Comparison of ENCODE assay signal across 27 mouse cellular contexts in genomic region chr11:106506211-106506610, GRCm38 (mm10). TPM values are rescaled to one million over a fixed set of nuclear protein-coding genes. Genes with fewer than 3 reads are reported as not detected.
A peak's percentile ranks its signal among the peaks of the same experiment; 100 is the strongest.
DNase-seq lines count a peak whose midpoint lies in the region; ATAC-seq and TF ChIP-seq lines count a peak whose summit lies in the region.
"Had no signal": no experiment of that assay in that cellular context is flagged by ENCODE, and none has a peak within 500 bp of the region (broad histone marks: within the 10 kb centered on the region; RNA-seq: fewer than 3 reads in every experiment).

No protein-coding gene starts in this region.

- H3K9me3 ChIP-seq in heart, postnatal 0 days (replicated peaks; ENCODE audit: control insufficient read depth, low read length): no peaks in the 10 kb centered on the region
- H3K9me3 ChIP-seq in liver, postnatal 0 days (ENCODE audit: low read length): no peaks in the 10 kb centered on the region
- no peaks in the 10 kb centered on the region for H3K9me3 ChIP-seq in hindbrain, embryonic 10.5 days
- H3K9me3 ChIP-seq: embryonic facial prominence, embryonic 15.5 days; heart, embryonic 13.5 days; kidney, embryonic 15.5 days; limb, embryonic 15.5 days; midbrain, embryonic 15.5 days; neural tube, embryonic 13.5 days had no signal

- peaks cover 13% of the 10 kb centered on the region for H3K36me3 ChIP-seq in heart, postnatal 0 days (replicated peaks; ENCODE audit: control insufficient read depth, insufficient read depth, low read length)
- H3K36me3 ChIP-seq in liver, postnatal 0 days (replicated peaks; ENCODE audit: insufficient read depth, low read length): peaks cover 29% of the 10 kb centered on the region
- peaks cover 33% of the 10 kb centered on the region for H3K36me3 ChIP-seq in hindbrain, embryonic 10.5 days

- no peaks in the 10 kb centered on the region for H3K27me3 ChIP-seq in heart, postnatal 0 days (ENCODE audit: control insufficient read depth, insufficient read depth, low read length)
- no peaks in the 10 kb centered on the region for H3K27me3 ChIP-seq in liver, postnatal 0 days (ENCODE audit: insufficient read depth, low read length)
- H3K27me3 ChIP-seq in hindbrain, embryonic 10.5 days (ENCODE audit: insufficient read depth, poor library complexity, severe bottlenecking): no peaks in the 10 kb centered on the region
- H3K27me3 ChIP-seq: embryonic facial prominence, embryonic 15.5 days; heart, embryonic 13.5 days; kidney, embryonic 15.5 days; limb, embryonic 15.5 days; midbrain, embryonic 15.5 days; neural tube, embryonic 13.5 days had no signal

- no peak for ATAC-seq in heart, postnatal 0 days (ENCODE audit: insufficient read depth, low read depth)
- ATAC-seq in liver, postnatal 0 days: no peak
- ATAC-seq: forebrain, embryonic 14.5 days; intestine, embryonic 16.5 days; midbrain, embryonic 15.5 days had no signal

- H3K4me1 ChIP-seq in heart, postnatal 0 days (ENCODE audit: control insufficient read depth, insufficient read depth): peaks cover 5% of the 10 kb centered on the region; the same call in 1 of the 2 replicates
- peaks cover 2% of the 10 kb centered on the region; the same call in 1 of the 2 replicates for H3K4me1 ChIP-seq in liver, postnatal 0 days (ENCODE audit: insufficient read depth)
- peaks cover 16% of the 10 kb centered on the region for H3K4me1 ChIP-seq in hindbrain, embryonic 10.5 days (replicated peaks)
- H3K4me1 ChIP-seq: embryonic facial prominence, embryonic 15.5 days; limb, embryonic 15.5 days had no signal

- H3K4me2 ChIP-seq in heart, postnatal 0 days (ENCODE audit: low read depth, low read length): no peak overlapping the region
- H3K4me2 ChIP-seq in liver, postnatal 0 days (ENCODE audit: low read depth, low read length): no peak overlapping the region
- H3K4me2 ChIP-seq: embryonic facial prominence, embryonic 15.5 days; heart, embryonic 13.5 days; hindbrain, embryonic 14.5 days; kidney, embryonic 15.5 days; limb, embryonic 15.5 days; midbrain, embryonic 15.5 days; neural tube, embryonic 13.5 days had no signal

- H3K9ac ChIP-seq in heart, postnatal 0 days (replicated peaks; ENCODE audit: low read depth, low read length): no peak overlapping the region
- no peak overlapping the region for H3K9ac ChIP-seq in liver, postnatal 0 days (replicated peaks)
- H3K9ac ChIP-seq: embryonic facial prominence, embryonic 15.5 days; hindbrain, embryonic 14.5 days; kidney, embryonic 15.5 days; limb, embryonic 15.5 days; midbrain, embryonic 15.5 days; neural tube, embryonic 13.5 days had no signal

- H3K4me3 ChIP-seq in heart, postnatal 0 days (ENCODE audit: low read depth, low read length): no peak overlapping the region
- H3K4me3 ChIP-seq in liver, postnatal 0 days (ENCODE audit: low read depth, low read length): no peak overlapping the region
- H3K4me3 ChIP-seq in hindbrain, embryonic 10.5 days: no peak overlapping the region
- H3K4me3 ChIP-seq: embryonic facial prominence, embryonic 15.5 days; heart, adult 2 months; heart, embryonic 13.5 days; kidney, embryonic 15.5 days; limb, embryonic 15.5 days; midbrain, embryonic 15.5 days; myocyte; neural tube, embryonic 13.5 days had no signal

- peak; percentile 10; the same call in 1 of the 2 replicates for TF ChIP-seq CTCF in heart, postnatal 0 days (IDR thresholded peaks at IDR 0.05; ENCODE audit: low read depth)
- TF ChIP-seq CTCF in liver, postnatal 0 days (IDR thresholded peaks at IDR 0.05; ENCODE audit: low read depth): 0 out of 2 replicates have a peak, but pooled peaks have one; percentile 10

- H3K27ac ChIP-seq in heart, postnatal 0 days (ENCODE audit: low read depth): no peak overlapping the region
- H3K27ac ChIP-seq in liver, postnatal 0 days (ENCODE audit: low read depth): no peak overlapping the region
- no peak overlapping the region for H3K27ac ChIP-seq in hindbrain, embryonic 10.5 days
- H3K27ac ChIP-seq: embryonic facial prominence, embryonic 15.5 days; heart, adult 2 months; heart, embryonic 13.5 days; hindbrain, embryonic 14.5 days; kidney, embryonic 15.5 days; limb, embryonic 15.5 days; midbrain, embryonic 15.5 days; neural tube, embryonic 13.5 days had no signal

- 79% methylated on average over 6 of the region's 6 CpGs for WGBS in heart, postnatal 0 days
- WGBS in liver, postnatal 0 days (ENCODE audit: insufficient replicate concordance): 92% methylated on average over 6 of the region's 6 CpGs
- 87% methylated on average over 6 of the region's 6 CpGs for WGBS in hindbrain, embryonic 10.5 days

- DNase-seq in heart, postnatal 0 days (ENCODE audit: low spot score): no peak
- DNase-seq in heart, adult 18-20 months: no peak
- DNase-seq in liver, postnatal 0 days: no peak
- no peak for DNase-seq in liver
- peak; percentile 42 for DNase-seq in ES-CJ7 (ENCODE audit: low read depth, low spot score)
- peak; percentile 35 for DNase-seq in induced T-regulatory cell, adult 2 months (ENCODE audit: low read depth)
- DNase-seq in hindbrain, embryonic 10.5 days (ENCODE audit: low spot score): no peak
- DNase-seq: adrenal gland, postnatal 14 days; cerebellum, adult 9-11 months; gastrocnemius, postnatal 14 days; heart, adult 2 months; left cerebral cortex, postnatal 4 days; lung, adult 18-20 months; lung, postnatal 4 days; retina, postnatal 1 day; right cerebral cortex, postnatal 4 days; thymus, postnatal 4 days had no signal

- TF ChIP-seq EP300 in heart, postnatal 0 days (IDR thresholded peaks at IDR 0.05; ENCODE audit: low read depth): no peak
- no peak for TF ChIP-seq EP300 in liver, postnatal 0 days (IDR thresholded peaks at IDR 0.05; ENCODE audit: low read depth)

RNA-seq across cellular contexts. Expression of gene Ern1, which starts 18.6 kb away (rescaled TPM):
- total RNA-seq in heart, postnatal 0 days (2014; rRNA removed; ENCODE audit: low replicate concordance): 5.0 and 8.1 TPM in 2 replicates
- polyA plus RNA-seq in heart, postnatal 0 days (2015; fragmentation: Nextera tagmentation; extraction: Ambion mirVana): 2.0 and 2.6 TPM in 2 replicates
- 10 to 100 TPM; 12.1 to 12.4 TPM for total RNA-seq in heart, adult 18-20 months (2021)
- 1.9 and 2.9 TPM in 2 replicates for polyA plus RNA-seq in liver, postnatal 0 days (2015; fragmentation: Nextera tagmentation; extraction: Ambion mirVana)
- 6.3 and 7.1 TPM in 2 replicates for polyA plus RNA-seq in hindbrain, embryonic 10.5 days (2016; fragmentation: Nextera tagmentation; extraction: Ambion mirVana)

Comparison
In these comparisons a context has a peak if more than half of its experiments do, and no peak if none do; other contexts are left out.
1. DNase-seq: peak in ES-CJ7 (single experiment) and induced T-regulatory cell, adult 2 months (single experiment); none in heart, postnatal 0 days (single experiment), heart, adult 18-20 months (0 of 2), liver, postnatal 0 days (single experiment), liver (single experiment) and hindbrain, embryonic 10.5 days (single experiment).